Mouse (Mus musculus): ENCODE results near the gene Rasgrf1. TPM values are rescaled to one million over a fixed set of nuclear protein-coding genes. Genes with fewer than 3 reads are reported as not detected.
A peak's percentile ranks its signal among the peaks of the same experiment; 100 is the strongest.
"Not testable (repeated sequence)": the region's sequence is repeated elsewhere in the genome, so short reads cannot be mapped to it uniquely, and the experiment has no call there.

Gene Rasgrf1
- polyA plus RNA-seq, 1 experiment from 2014 or later, result 0.27 TPM

GRCm38 (mm10) chr9:90021442-90021841 is 111.7 kb downstream of the Rasgrf1 start:
- H3K9ac ChIP-seq (replicated peaks), result no peak overlapping the region
- ATAC-seq (ENCODE audit: low FRiP score, low read depth), result no peak
- H3K36me3 ChIP-seq, result no peaks in the 10 kb centered on the region
- no peaks in the 10 kb centered on the region for H3K27me3 ChIP-seq
- no peaks in the 10 kb centered on the region for H3K9me3 ChIP-seq
- H3K4me1 ChIP-seq, result no peaks in the 10 kb centered on the region
- 95% methylated on average over 4 of the region's 4 CpGs for WGBS
- H3K4me2 ChIP-seq (replicated peaks), result no peak overlapping the region
- H3K27ac ChIP-seq (replicated peaks), result no peak overlapping the region
- no peak overlapping the region for H3K4me3 ChIP-seq

GRCm38 (mm10) chr9:90027709-90028108 is 118.0 kb downstream of the Rasgrf1 start:
- 87% methylated on average over 6 of the region's 6 CpGs for WGBS
- no peaks in the 10 kb centered on the region for H3K4me1 ChIP-seq
- ATAC-seq (ENCODE audit: low FRiP score, low read depth), result no peak
- H3K4me3 ChIP-seq, result no peak overlapping the region
- no peaks in the 10 kb centered on the region for H3K36me3 ChIP-seq
- no peaks in the 10 kb centered on the region for H3K9me3 ChIP-seq
- H3K27ac ChIP-seq (replicated peaks), result no peak overlapping the region
- no peak overlapping the region for H3K9ac ChIP-seq (replicated peaks)
- H3K27me3 ChIP-seq, result no peaks in the 10 kb centered on the region
- H3K4me2 ChIP-seq (replicated peaks), result no peak overlapping the region

- no peaks in the 10 kb centered on the region for H3K9me3 ChIP-seq
- H3K4me1 ChIP-seq, result no peaks in the 10 kb centered on the region
- H3K27ac ChIP-seq (replicated peaks), result no peak overlapping the region
- H3K4me2 ChIP-seq (replicated peaks), result no peak overlapping the region
- H3K9ac ChIP-seq (replicated peaks), result no peak overlapping the region
- no peaks in the 10 kb centered on the region for H3K36me3 ChIP-seq
- no peak for ATAC-seq (ENCODE audit: low FRiP score, low read depth)
- H3K4me3 ChIP-seq, result no peak overlapping the region
- WGBS, result 87% methylated on average over 4 of the region's 4 CpGs
- H3K27me3 ChIP-seq, result no peaks in the 10 kb centered on the region
Measured at GRCm38 (mm10) chr9:90033922-90034321, 124.2 kb downstream of the Rasgrf1 start.

- Histone ChIP-seq H3K27ac (replicated peaks) (no peak overlapping the region), H3K4me2 (replicated peaks) (no peak overlapping the region), H3K27me3 (no peaks in the 10 kb centered on the region), H3K36me3 (no peaks in the 10 kb centered on the region), H3K4me1 (no peaks in the 10 kb centered on the region), H3K4me3 (no peak overlapping the region), H3K9ac (replicated peaks) (no peak overlapping the region), H3K9me3 (no peaks in the 10 kb centered on the region)
- WGBS, result 61% methylated on average over 2 of the region's 2 CpGs
- ATAC-seq (ENCODE audit: low FRiP score, low read depth), result no peak
Measured at GRCm38 (mm10) chr9:90035168-90035567, 125.5 kb downstream of the Rasgrf1 start.

- Histone ChIP-seq H3K27me3 (no peaks in the 10 kb centered on the region), H3K4me3 (no peak overlapping the region), H3K9ac (replicated peaks) (no peak overlapping the region), H3K4me2 (replicated peaks) (no peak overlapping the region), H3K9me3 (no peaks in the 10 kb centered on the region), H3K27ac (replicated peaks) (no peak overlapping the region), H3K4me1 (no peaks in the 10 kb centered on the region), H3K36me3 (no peaks in the 10 kb centered on the region)
- 91% methylated on average over 3 of the region's 3 CpGs for WGBS
- ATAC-seq (ENCODE audit: low FRiP score, low read depth), result no peak
Measured at GRCm38 (mm10) chr9:90035794-90036193, 126.1 kb downstream of the Rasgrf1 start.

- no peaks in the 10 kb centered on the region for H3K27me3 ChIP-seq
- H3K9ac ChIP-seq (replicated peaks), result no peak overlapping the region
- H3K9me3 ChIP-seq, result no peaks in the 10 kb centered on the region
- WGBS, result 85% methylated on average over 4 of the region's 4 CpGs
- no peak for ATAC-seq (ENCODE audit: low FRiP score, low read depth)
- no peak overlapping the region for H3K4me3 ChIP-seq
- no peaks in the 10 kb centered on the region for H3K36me3 ChIP-seq
- no peak overlapping the region for H3K27ac ChIP-seq (replicated peaks)
- H3K4me1 ChIP-seq, result no peaks in the 10 kb centered on the region
- no peak overlapping the region for H3K4me2 ChIP-seq (replicated peaks)
Measured at GRCm38 (mm10) chr9:90036313-90036712, 126.6 kb downstream of the Rasgrf1 start.

- Histone ChIP-seq H3K36me3 (no peaks in the 10 kb centered on the region), H3K4me2 (replicated peaks) (no peak overlapping the region), H3K9ac (replicated peaks) (no peak overlapping the region), H3K27ac (replicated peaks) (no peak overlapping the region), H3K27me3 (no peaks in the 10 kb centered on the region), H3K4me1 (no peaks in the 10 kb centered on the region), H3K9me3 (no peaks in the 10 kb centered on the region), H3K4me3 (no peak overlapping the region)
- WGBS, result 89% methylated on average over 4 of the region's 4 CpGs
- no peak for ATAC-seq (ENCODE audit: low FRiP score, low read depth)
Measured at GRCm38 (mm10) chr9:90038535-90038934, 128.8 kb downstream of the Rasgrf1 start.

GRCm38 (mm10) chr9:90040916-90041315 is 131.2 kb downstream of the Rasgrf1 start:
- H3K27ac ChIP-seq (replicated peaks), result no peak overlapping the region
- H3K4me3 ChIP-seq, result no peak overlapping the region
- H3K9ac ChIP-seq (replicated peaks), result no peak overlapping the region
- no peaks in the 10 kb centered on the region for H3K27me3 ChIP-seq
- 85% methylated on average over 2 of the region's 2 CpGs for WGBS
- H3K36me3 ChIP-seq, result no peaks in the 10 kb centered on the region
- no peak overlapping the region for H3K4me2 ChIP-seq (replicated peaks)
- ATAC-seq (ENCODE audit: low FRiP score, low read depth), result no peak
- no peaks in the 10 kb centered on the region for H3K9me3 ChIP-seq
- no peaks in the 10 kb centered on the region for H3K4me1 ChIP-seq

- WGBS, result 98% methylated on average over 3 of the region's 3 CpGs
- no peak overlapping the region for H3K4me2 ChIP-seq (replicated peaks)
- H3K9me3 ChIP-seq, result no peaks in the 10 kb centered on the region
- ATAC-seq (ENCODE audit: low FRiP score, low read depth), result no peak
- no peaks in the 10 kb centered on the region for H3K36me3 ChIP-seq
- no peak overlapping the region for H3K4me3 ChIP-seq
- H3K4me1 ChIP-seq, result no peaks in the 10 kb centered on the region
- H3K27me3 ChIP-seq, result no peaks in the 10 kb centered on the region
- no peak overlapping the region for H3K27ac ChIP-seq (replicated peaks)
- no peak overlapping the region for H3K9ac ChIP-seq (replicated peaks)
Measured at GRCm38 (mm10) chr9:90041556-90041955, 131.8 kb downstream of the Rasgrf1 start.

- 93% methylated on average over 8 of the region's 8 CpGs for WGBS
Measured at GRCm38 (mm10) chr9:90042906-90043305, 133.2 kb downstream of the Rasgrf1 start.

GRCm38 (mm10) chr9:90045191-90045590 is 135.5 kb downstream of the Rasgrf1 start:
- no peak overlapping the region for H3K27ac ChIP-seq (replicated peaks)
- ATAC-seq (ENCODE audit: low FRiP score, low read depth), result no peak
- H3K27me3 ChIP-seq, result no peaks in the 10 kb centered on the region
- no peaks in the 10 kb centered on the region for H3K9me3 ChIP-seq
- 89% methylated on average over 7 of the region's 7 CpGs for WGBS
- H3K36me3 ChIP-seq, result no peaks in the 10 kb centered on the region
- H3K4me1 ChIP-seq, result no peaks in the 10 kb centered on the region
- H3K4me2 ChIP-seq (replicated peaks), result no peak overlapping the region
- H3K9ac ChIP-seq (replicated peaks), result no peak overlapping the region
- H3K4me3 ChIP-seq, result no peak overlapping the region

More at GRCm38 (mm10) chr9:90042906-90043305, 133.2 kb downstream of the Rasgrf1 start:
- H3K27me3 ChIP-seq; H3K4me2 ChIP-seq (replicated peaks); H3K9ac ChIP-seq (replicated peaks); H3K9me3 ChIP-seq; H3K27ac ChIP-seq (replicated peaks); ATAC-seq (ENCODE audit: low FRiP score, low read depth); H3K36me3 ChIP-seq; H3K4me3 ChIP-seq; H3K4me1 ChIP-seq: not testable (repeated sequence)

- no peaks in the 10 kb centered on the region for H3K9me3 ChIP-seq
- H3K4me3 ChIP-seq, result no peak overlapping the region
- 71% methylated on average over 5 of the region's 5 CpGs for WGBS
- no peaks in the 10 kb centered on the region for H3K36me3 ChIP-seq
- no peaks in the 10 kb centered on the region for H3K4me1 ChIP-seq
- no peak overlapping the region for H3K4me2 ChIP-seq (replicated peaks)
- no peak overlapping the region for H3K27ac ChIP-seq (replicated peaks)
- ATAC-seq (ENCODE audit: low FRiP score, low read depth), result no peak
- no peak overlapping the region for H3K9ac ChIP-seq (replicated peaks)
- no peaks in the 10 kb centered on the region for H3K27me3 ChIP-seq
Measured at GRCm38 (mm10) chr9:90047937-90048627, 138.4 kb downstream of the Rasgrf1 start.

- Histone ChIP-seq H3K36me3 (no peaks in the 10 kb centered on the region), H3K4me1 (peaks cover 4% of the 10 kb centered on the region; the same call in 1 of the 2 replicates), H3K9ac (replicated peaks) (peak within 1 kb of the TSS; percentile 56), H3K4me3 (peak within 1 kb of the TSS; percentile 44), H3K27ac (replicated peaks) (no peak within 1 kb of the TSS), H3K4me2 (replicated peaks) (peak within 1 kb of the TSS; percentile 80), H3K27me3 (peaks cover 16% of the 10 kb centered on the region), H3K9me3 (no peaks in the 10 kb centered on the region)
- 0 out of 2 replicates have a peak, but pooled peaks have one; percentile 11 for ATAC-seq (ENCODE audit: low FRiP score, low read depth)
- 83% methylated on average over 2 of the region's 2 CpGs for WGBS
Measured at GRCm38 (mm10) chr9:90053852-90054251, 144.1 kb downstream of the Rasgrf1 start, which contains the start of gene Ctsh. Gene Ctsh (plus strand): TSS chr9:90054152.
